Mouse (Mus musculus): ENCODE results near the gene Gm9999. TPM values are rescaled to one million over a fixed set of nuclear protein-coding genes. Genes with fewer than 3 reads are reported as not detected.

Gene Gm9999
- polyA plus RNA-seq (2015; fragmentation: Nextera tagmentation; extraction: Ambion mirVana) = not detected in 2 replicates

DNA sequence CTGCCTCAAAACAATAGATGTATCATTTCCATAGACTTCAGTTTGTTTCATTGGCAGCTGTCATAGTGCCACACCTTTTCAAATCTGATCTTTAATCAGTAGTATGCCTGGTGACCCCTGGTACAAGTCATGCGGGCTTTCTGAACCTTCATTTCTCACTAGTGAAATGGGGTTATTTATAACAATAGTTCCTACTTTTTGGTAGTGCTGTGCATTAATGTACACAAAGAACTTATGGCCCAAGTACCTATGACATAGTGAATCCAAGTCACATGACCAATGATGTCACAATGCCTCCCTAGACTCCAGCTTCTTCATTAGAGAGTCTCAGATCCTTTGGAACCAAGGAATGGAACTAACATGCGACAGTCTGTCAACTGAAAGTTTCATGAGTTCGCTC lies at the start of gene Gm9999:
Gene Gm9999, plus strand, starts transcription at position 301 of the 400 bp plus-strand sequence.
- 65% methylated on average over 3 of the region's 3 CpGs for WGBS (ENCODE audit: insufficient replicate concordance)
- no peak for ATAC-seq (ENCODE audit: insufficient read depth)

DNA sequence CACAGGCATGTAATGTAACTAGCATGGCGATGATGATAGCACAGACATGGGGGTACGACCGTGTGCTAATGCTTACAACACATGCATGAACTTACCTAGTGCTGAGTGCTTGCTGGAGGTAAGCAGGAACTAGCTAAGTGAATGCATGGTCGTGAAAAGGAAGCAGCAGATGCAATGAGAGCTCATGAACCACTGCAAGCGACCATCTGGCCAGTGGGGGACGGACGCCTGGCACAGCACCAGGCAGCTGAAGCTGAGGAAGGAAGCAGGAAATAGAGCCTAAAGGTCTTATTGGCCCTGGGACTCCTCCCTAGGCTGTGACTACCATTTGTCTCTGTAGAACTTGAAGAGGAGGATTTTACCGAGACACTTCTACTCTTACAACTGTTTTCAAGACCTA lies 48.6 kb upstream of the Gm9999 start:
- ATAC-seq (ENCODE audit: insufficient read depth) = no peak
- no peak overlapping the region for H3K27ac ChIP-seq (replicated peaks)
- H3K9me3 ChIP-seq (replicated peaks) = no peaks in the 10 kb centered on the region
- H3K36me3 ChIP-seq (replicated peaks) = peaks cover 73% of the 10 kb centered on the region
- H3K9ac ChIP-seq = no peak overlapping the region
- WGBS (ENCODE audit: insufficient replicate concordance) = 72% methylated on average over 8 of the region's 8 CpGs
- H3K27me3 ChIP-seq = no peaks in the 10 kb centered on the region
- no peak overlapping the region for H3K4me3 ChIP-seq (replicated peaks)
- H3K4me1 ChIP-seq (replicated peaks) = no peaks in the 10 kb centered on the region
- H3K4me2 ChIP-seq = no peak overlapping the region

More for the DNA sequence above, at the start of gene Gm9999:
- Histone ChIP-seq H3K27ac (replicated peaks) (no peak within 1 kb of the TSS), H3K9ac (no peak within 1 kb of the TSS), H3K4me1 (replicated peaks) (peaks cover 14% of the 10 kb centered on the region), H3K4me2 (no peak within 1 kb of the TSS), H3K4me3 (replicated peaks) (no peak within 1 kb of the TSS), H3K27me3 (no peaks in the 10 kb centered on the region; the same call in 1 of the 2 replicates), H3K9me3 (replicated peaks) (no peaks in the 10 kb centered on the region), H3K36me3 (replicated peaks) (no peaks in the 10 kb centered on the region)

DNA sequence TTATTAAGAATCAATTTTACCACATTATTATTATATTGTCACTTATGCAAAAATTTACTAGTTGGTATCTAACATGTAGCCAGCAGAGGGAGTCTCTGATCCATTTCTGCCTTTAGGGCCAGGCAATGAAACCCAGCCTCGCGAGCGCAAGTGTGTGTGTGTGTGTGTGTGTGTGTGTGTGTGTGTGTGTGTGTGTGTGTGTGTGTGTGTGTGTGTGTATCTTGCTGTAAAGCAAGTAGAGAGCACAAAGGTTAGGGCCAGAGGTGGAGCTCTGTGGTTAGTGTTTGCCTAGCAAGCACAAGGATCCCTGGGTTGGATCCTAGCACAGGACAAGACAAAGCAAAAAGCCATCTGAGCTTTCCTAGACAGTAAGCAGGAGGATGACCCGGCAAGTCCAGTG lies 47.5 kb upstream of the Gm9999 start:
- Histone ChIP-seq H3K27ac (replicated peaks) (no peak overlapping the region), H3K27me3 (no peaks in the 10 kb centered on the region), H3K4me1 (replicated peaks) (no peaks in the 10 kb centered on the region), H3K9me3 (replicated peaks) (no peaks in the 10 kb centered on the region), H3K4me2 (no peak overlapping the region), H3K9ac (no peak overlapping the region), H3K4me3 (replicated peaks) (no peak overlapping the region), H3K36me3 (replicated peaks) (peaks cover 75% of the 10 kb centered on the region)
- 46% methylated on average over 4 of the region's 4 CpGs for WGBS (ENCODE audit: insufficient replicate concordance)
- ATAC-seq (ENCODE audit: insufficient read depth) = no peak

DNA sequence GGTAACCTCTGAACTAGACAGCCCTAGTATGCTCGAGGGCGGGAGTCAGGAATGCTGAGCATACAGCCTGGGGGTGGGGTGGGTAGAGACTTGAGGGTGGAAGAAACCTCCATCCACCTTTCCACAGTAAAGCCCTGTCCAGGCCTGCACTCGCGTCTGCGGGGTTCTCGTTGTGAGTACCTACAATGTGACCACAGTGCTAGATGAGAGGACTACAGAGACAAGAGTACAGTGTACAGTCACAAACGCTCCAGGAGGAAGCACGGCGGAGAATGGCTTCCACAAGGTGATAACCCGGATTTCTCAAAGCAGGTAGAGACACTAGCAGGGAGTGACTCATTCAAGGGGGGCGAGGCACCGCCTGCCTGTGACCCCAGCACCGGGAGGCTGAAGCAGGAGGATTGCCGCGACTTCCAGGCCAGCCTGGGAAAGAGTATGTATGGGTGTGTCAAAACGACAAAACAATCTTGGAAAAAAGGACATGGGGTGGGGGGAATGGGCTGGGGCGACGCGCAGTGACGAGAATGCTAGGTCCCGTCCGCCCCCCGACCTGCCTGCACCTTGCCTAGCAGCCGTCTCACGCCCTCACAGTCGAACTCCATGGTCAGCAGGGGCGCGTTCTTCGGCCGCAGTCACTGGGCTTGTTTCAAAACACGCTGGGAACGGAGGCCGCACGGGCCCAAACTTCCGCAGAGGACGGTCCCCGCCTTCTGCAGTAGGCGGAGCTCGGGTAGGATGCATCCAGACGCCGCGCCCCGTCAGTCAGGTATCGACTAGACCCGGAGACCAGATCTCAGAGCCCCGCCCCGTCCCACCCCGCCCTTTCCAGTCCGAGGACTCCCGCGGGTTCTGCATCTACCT lies 25.3 kb upstream of the Gm9999 start, which contains the start of gene Uevld:
Gene Uevld, minus strand, starts transcription at position 697 of the 861 bp plus-strand sequence.
- Histone ChIP-seq H3K4me3 (replicated peaks) (peak within 1 kb of the TSS; percentile 70), H3K36me3 (replicated peaks) (peaks cover 27% of the 10 kb centered on the region), H3K9me3 (replicated peaks) (no peaks in the 10 kb centered on the region), H3K4me1 (replicated peaks) (peaks cover 26% of the 10 kb centered on the region), H3K4me2 (peak within 1 kb of the TSS; percentile 89), H3K27me3 (peaks cover 19% of the 10 kb centered on the region), H3K27ac (replicated peaks) (peak within 1 kb of the TSS; percentile 73), H3K9ac (peak within 1 kb of the TSS; percentile 78)
- under 1% methylated on average over 51 of the region's 51 CpGs for WGBS (ENCODE audit: insufficient replicate concordance)
- ATAC-seq (ENCODE audit: insufficient read depth) = peak; percentile 96

DNA sequence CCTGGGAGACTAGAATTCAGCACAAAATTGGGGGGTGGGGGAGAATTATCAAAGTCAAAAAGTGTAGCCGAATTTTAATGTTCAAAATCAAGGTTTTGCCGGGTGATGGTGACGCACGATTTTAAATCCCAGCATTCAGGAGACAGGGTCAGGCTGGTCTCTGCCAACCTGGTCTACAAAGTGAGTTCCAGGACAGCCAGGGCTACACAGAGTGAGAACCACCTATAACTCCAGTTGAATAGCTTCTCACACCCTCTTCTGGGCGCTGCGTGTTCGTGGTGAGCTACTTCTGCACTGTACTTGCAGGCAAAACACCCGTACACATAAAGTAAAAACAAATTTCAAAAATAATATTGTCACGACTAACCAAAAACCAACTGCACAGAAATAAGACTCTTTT lies 24.5 kb upstream of the Gm9999 start:
- Histone ChIP-seq H3K9ac (peak overlapping the region; percentile 78), H3K4me3 (replicated peaks) (peak overlapping the region; percentile 70), H3K36me3 (replicated peaks) (peaks cover 19% of the 10 kb centered on the region), H3K27me3 (peaks cover 19% of the 10 kb centered on the region), H3K27ac (replicated peaks) (no peak overlapping the region; the same call in 1 of the 2 replicates), H3K4me2 (peak overlapping the region; percentile 89), H3K4me1 (replicated peaks) (peaks cover 33% of the 10 kb centered on the region), H3K9me3 (replicated peaks) (no peaks in the 10 kb centered on the region)
- peak; percentile 16; the same call in 1 of the 2 replicates for ATAC-seq (ENCODE audit: insufficient read depth)
- 15% methylated on average over 9 of the region's 9 CpGs for WGBS (ENCODE audit: insufficient replicate concordance)

DNA sequence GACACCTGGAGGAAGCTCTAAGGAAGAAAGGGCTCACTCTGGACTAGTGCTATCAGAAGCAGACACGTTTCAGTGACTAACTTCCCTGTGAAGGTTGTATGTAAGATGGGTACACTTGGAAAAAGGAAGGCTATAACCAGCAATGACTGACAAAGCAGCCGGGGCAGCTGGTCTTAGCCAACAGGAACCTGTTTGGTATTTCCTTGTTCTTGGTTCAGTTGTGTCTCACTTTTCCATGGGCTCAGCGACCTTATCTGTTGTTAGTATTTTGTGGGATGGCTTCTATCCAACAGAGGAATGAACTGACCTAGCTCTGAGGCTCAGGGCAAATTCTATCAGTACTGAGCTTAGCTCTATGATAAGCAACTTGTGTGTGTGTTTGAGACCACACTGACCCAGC lies 22.4 kb upstream of the Gm9999 start:
- H3K4me1 ChIP-seq (replicated peaks) = peaks cover 33% of the 10 kb centered on the region
- no peak overlapping the region for H3K4me2 ChIP-seq
- no peaks in the 10 kb centered on the region for H3K36me3 ChIP-seq (replicated peaks)
- ATAC-seq (ENCODE audit: insufficient read depth) = no peak
- WGBS (ENCODE audit: insufficient replicate concordance) = 23% methylated on average over 3 of the region's 3 CpGs
- H3K27ac ChIP-seq (replicated peaks) = no peak overlapping the region
- H3K4me3 ChIP-seq (replicated peaks) = no peak overlapping the region
- H3K9ac ChIP-seq = no peak overlapping the region
- H3K27me3 ChIP-seq = peaks cover 19% of the 10 kb centered on the region
- H3K9me3 ChIP-seq (replicated peaks) = no peaks in the 10 kb centered on the region

DNA sequence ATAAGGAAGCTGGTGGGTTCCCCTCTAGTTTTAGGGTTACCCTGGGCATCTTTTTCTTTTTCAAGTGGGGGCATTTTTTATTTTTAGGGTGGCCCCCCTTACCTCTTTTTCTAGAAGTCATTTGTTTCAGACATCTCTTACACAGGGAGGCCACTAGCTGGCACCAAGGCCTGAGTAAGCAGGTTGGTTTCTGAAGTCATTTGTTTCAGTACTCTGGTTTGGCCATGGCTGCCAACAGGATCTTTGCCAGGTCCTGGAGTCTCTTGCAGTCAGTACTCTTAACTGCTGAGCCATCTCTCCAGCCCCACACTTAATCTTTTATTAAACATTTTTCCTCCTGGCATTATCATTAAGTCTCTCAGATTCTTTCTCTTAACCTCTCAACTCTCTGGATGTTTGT lies 21.2 kb upstream of the Gm9999 start:
- H3K4me2 ChIP-seq = no peak overlapping the region
- no peak for ATAC-seq (ENCODE audit: insufficient read depth)
- no peak overlapping the region for H3K9ac ChIP-seq
- H3K9me3 ChIP-seq (replicated peaks) = no peaks in the 10 kb centered on the region
- no peak overlapping the region for H3K27ac ChIP-seq (replicated peaks)
- peaks cover 19% of the 10 kb centered on the region for H3K27me3 ChIP-seq
- H3K4me1 ChIP-seq (replicated peaks) = peaks cover 28% of the 10 kb centered on the region
- no peak overlapping the region for H3K4me3 ChIP-seq (replicated peaks)
- no peaks in the 10 kb centered on the region for H3K36me3 ChIP-seq (replicated peaks)

DNA sequence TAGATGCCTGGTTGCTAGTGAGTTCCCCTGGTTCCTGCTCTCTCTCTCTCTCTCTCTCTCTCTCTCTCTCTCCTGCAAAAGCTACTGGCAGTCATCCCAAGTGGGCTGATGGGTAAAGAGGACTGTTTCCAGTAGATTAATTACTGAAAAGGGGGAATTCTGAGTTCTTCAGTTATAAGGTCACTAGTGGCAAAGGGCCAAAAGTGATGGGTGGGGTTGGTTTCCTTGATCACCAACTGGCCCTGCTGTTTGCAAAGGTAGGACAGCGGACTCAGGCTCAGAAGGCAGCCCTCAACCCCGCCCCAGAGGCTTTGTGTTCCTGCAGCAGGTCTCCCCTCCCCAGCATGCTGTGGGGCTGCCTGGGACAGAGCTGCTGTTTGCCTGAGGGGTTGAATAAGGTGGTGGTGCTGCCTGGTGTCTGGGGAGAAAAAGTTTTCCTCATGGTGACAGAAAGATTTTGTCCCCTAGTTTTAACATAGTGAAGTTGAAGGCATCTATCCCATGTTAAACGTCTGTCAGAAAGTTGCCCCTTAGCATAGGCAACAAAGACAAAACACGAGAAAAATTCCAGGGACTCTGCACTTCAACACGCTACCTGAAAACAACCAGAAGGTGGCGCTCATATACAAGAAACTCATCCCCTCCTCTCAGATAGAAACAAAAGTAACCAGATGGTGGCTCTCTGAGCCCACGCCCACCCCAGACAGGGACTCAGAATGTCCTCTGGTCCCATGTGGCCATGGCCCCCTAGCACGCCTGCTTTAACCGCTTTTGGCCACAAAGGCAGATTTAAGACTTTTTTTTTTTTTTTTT lies 20.4 kb upstream of the Gm9999 start:
- peak overlapping the region; percentile 47 for H3K4me2 ChIP-seq
- H3K4me3 ChIP-seq (replicated peaks) = no peak overlapping the region
- H3K36me3 ChIP-seq (replicated peaks) = no peaks in the 10 kb centered on the region
- no peaks in the 10 kb centered on the region for H3K9me3 ChIP-seq (replicated peaks)
- no peak overlapping the region for H3K9ac ChIP-seq
- peaks cover 19% of the 10 kb centered on the region for H3K27me3 ChIP-seq
- WGBS (ENCODE audit: insufficient replicate concordance) = 1% methylated on average over 9 of the region's 9 CpGs
- H3K27ac ChIP-seq (replicated peaks) = no peak overlapping the region
- peaks cover 19% of the 10 kb centered on the region for H3K4me1 ChIP-seq (replicated peaks)
- ATAC-seq (ENCODE audit: insufficient read depth) = no peak

DNA sequence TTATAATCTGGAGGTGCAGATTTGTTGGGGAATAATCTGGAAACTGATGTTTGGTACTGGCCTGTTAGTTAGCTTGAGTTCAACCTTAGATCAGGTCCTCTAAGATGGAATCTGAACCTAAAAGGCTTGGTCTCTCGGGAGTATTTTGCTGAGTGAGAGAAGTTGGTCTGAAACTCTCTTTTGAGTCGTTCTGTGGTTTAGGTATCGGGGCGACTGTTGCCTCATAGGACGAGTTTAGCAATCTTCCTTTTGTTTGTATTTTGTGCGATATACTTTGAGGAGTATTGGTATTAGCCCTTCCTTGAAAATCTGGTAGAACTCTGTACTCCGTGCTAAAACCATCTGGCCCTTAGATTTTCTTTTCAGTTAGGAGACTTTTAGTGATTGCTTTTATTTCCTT lies 19.3 kb upstream of the Gm9999 start:
- peaks cover 19% of the 10 kb centered on the region for H3K27me3 ChIP-seq
- H3K4me1 ChIP-seq (replicated peaks) = peaks cover 12% of the 10 kb centered on the region
- WGBS (ENCODE audit: insufficient replicate concordance) = 48% methylated on average over 7 of the region's 7 CpGs
- peak overlapping the region; percentile 47; the same call in 1 of the 2 replicates for H3K4me2 ChIP-seq
- no peak overlapping the region for H3K9ac ChIP-seq
- H3K36me3 ChIP-seq (replicated peaks) = no peaks in the 10 kb centered on the region
- no peak for ATAC-seq (ENCODE audit: insufficient read depth)
- 0 out of 2 replicates have a peak overlapping the region, but pooled peaks have one; percentile 29 for H3K27ac ChIP-seq (replicated peaks)
- no peak overlapping the region for H3K4me3 ChIP-seq (replicated peaks)
- no peaks in the 10 kb centered on the region for H3K9me3 ChIP-seq (replicated peaks)

DNA sequence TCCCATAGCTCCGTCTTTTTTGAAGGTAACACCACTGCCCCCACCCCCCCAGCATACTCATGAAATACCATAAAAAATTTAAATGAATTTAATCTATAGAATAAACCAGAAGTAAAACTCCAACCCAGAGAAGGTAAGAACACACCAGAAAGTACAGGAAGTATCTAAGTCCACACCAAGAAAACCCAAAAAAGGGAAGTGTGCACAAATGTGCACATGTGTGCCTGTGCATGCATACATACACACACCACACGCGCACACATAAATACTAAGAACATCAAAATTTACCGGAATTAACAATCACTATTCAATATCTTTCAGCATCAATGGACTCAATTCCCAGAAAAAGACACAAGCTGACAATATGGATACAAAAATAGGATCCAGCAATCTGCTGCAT lies 13.5 kb upstream of the Gm9999 start:
- 77% methylated on average over 4 of the region's 4 CpGs for WGBS (ENCODE audit: insufficient replicate concordance)

DNA sequence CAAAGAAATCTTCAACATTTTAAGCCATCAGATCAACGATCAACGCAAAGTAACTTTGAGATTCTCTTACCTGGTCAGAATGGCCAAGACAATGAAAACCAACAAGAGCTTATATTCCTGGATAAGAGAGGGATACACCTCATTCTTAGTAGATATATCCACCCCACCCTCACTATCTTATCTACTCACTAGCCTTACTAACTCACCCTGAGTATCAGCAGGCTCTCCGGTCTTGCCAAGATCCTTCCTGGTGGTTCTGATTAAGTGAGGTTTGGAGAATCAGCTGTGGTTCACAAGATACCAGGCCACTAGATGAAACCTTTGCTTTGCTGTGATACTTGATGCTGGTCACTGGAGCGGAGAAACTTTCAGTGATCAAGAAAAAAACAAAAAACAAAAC lies 8.7 kb upstream of the Gm9999 start:
- Histone ChIP-seq H3K4me1 (replicated peaks) (peaks cover 9% of the 10 kb centered on the region), H3K27ac (replicated peaks) (no peak overlapping the region), H3K9me3 (replicated peaks) (no peaks in the 10 kb centered on the region), H3K27me3 (no peaks in the 10 kb centered on the region), H3K4me3 (replicated peaks) (no peak overlapping the region), H3K36me3 (replicated peaks) (no peaks in the 10 kb centered on the region), H3K4me2 (no peak overlapping the region), H3K9ac (no peak overlapping the region)
- 65% methylated on average over 4 of the region's 4 CpGs for WGBS (ENCODE audit: insufficient replicate concordance)
- peak; percentile 49; the same call in 1 of the 2 replicates for ATAC-seq (ENCODE audit: insufficient read depth)

More for the DNA sequence above, 13.5 kb upstream of the Gm9999 start:
- Histone ChIP-seq H3K4me2 (no peak overlapping the region), H3K4me3 (replicated peaks) (no peak overlapping the region), H3K4me1 (replicated peaks) (peaks cover 9% of the 10 kb centered on the region), H3K36me3 (replicated peaks) (no peaks in the 10 kb centered on the region), H3K27ac (replicated peaks) (no peak overlapping the region), H3K27me3 (no peaks in the 10 kb centered on the region), H3K9me3 (replicated peaks) (no peaks in the 10 kb centered on the region), H3K9ac (no peak overlapping the region)
- no peak for ATAC-seq (ENCODE audit: insufficient read depth)
